Mouse (Mus musculus): ENCODE results near the gene Sp6.

DNA sequence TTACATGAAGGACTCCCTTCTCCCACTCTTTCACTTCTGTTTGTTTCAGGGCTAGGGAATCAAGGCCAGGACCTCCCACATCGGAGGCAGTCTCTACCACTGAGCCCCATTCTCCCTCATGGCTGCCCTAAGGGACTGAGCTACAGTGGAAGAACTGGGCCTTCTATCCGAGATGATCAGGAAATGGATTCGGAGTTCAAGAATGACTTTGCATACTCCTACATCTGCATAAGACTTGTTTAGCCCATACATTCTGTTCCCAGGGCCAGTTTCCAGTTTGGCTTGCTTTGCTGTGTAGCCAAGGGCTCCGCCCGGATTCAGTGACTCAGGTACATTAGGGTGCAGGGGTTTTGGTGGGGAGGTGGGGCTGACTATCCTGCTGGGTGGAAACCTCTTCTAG, 33.2 kb upstream of the Sp6 start:
- TF ChIP-seq TCF12 (IDR thresholded peaks at IDR 0.05; ENCODE audit: insufficient read depth, poor library complexity, severe bottlenecking), result no peak
- no peak for TF ChIP-seq POLR2A (IDR thresholded peaks at IDR 0.05; ENCODE audit: insufficient read length, low read depth)
- no peak for TF ChIP-seq POLR2AphosphoS2 (IDR thresholded peaks at IDR 0.05; ENCODE audit: insufficient read length, low read depth)
- no peak for TF ChIP-seq SRF (IDR thresholded peaks at IDR 0.05; ENCODE audit: control insufficient read depth, insufficient read length, low read depth)
